Mouse (Mus musculus): ENCODE measurements around the gene Zcwpw1. TPM values are rescaled to one million over a fixed set of nuclear protein-coding genes. Genes with fewer than 3 reads are reported as not detected.
"Not testable (repeated sequence)": the region's sequence is repeated elsewhere in the genome, so short reads cannot be mapped to it uniquely, and the experiment has no call there.

The Zcwpw1 gene
- polyA plus RNA-seq, 1 experiment = 15.3 TPM

DNA sequence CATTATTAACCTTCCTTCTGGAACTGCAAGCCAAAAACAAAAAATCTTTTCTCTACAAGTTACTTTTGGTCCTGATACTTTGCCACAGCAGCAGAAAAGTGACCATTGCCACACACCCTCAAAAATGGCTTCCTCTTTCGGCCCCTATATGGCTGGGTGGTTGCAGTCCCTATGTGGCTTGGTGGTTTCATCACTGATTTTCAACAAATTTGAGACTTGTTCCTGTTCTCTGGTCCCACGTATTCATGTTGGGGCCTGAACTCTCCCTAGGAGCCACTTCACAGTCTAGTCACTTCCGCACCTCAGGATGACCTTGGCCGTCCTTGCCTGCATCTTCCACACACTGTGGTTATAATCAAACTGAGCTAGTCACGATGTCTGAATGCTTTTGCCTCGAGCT is 41.1 kb downstream of the Zcwpw1 start:
- DNase-seq (ENCODE audit: extremely low spot score in 1 of 2, low spot score in 1 of 2) = no peak

DNA sequence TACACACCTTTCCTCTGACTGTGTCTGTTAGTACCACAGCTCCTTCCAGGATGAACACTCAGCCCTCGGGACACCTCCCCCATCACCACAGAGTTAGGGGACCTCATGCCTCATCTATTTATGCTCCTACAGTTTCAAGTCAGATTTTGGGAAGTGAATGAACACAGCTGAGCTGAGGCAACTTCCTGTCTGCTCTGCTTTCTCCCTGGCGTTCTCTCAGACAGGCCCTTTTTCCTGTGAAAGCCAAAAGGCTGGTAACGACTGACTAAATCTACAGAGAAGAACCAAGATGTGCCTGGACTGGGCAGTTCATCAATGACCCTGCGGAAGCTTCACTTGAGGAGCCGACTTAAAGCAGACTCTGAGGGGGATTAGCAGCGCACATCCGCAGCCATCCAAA is 42.6 kb downstream of the Zcwpw1 start:
- DNase-seq (ENCODE audit: extremely low spot score in 1 of 2, low spot score in 1 of 2) = no peak

DNA sequence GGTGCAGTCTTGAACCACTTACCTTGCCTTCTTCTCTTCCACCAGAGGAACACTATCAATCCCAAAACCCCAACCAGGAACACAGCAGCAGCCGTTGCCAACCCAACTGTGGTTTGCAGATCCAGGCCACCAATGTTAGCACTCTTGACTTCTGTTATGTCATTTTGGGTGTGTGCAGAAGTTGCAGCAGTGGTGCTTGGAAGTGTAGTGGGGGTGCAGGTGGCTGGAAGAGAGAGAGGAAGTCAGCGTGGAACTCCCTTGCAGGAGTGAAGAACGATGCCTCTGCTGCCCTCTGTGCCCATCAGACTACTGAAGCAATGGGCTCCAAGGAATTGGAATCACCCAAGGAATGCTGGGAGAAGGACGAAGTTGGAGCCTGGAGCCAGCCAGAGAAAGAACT is 43.5 kb downstream of the Zcwpw1 start:
- DNase-seq (ENCODE audit: extremely low spot score in 1 of 2, low spot score in 1 of 2) = no peak

DNA sequence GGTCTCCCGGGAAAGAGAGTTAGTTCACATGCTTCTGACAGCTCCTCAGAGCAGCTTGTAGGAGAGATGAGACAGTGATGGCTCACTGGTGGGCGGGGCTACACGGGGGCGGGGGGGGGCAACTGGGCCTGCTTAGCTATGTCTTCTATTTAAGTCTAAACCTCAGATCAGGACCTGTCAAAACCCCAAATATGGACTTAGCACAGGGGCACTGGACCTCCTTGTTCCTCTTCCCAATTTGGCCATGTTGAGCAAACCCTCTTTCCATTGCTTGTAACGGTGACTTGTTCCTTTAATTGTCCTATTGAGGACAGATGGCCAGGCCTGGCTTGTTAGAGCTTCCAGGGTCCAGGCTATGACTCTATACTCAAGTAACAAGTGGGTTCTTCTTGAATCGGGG is 43.9 kb downstream of the Zcwpw1 start:
- DNase-seq (ENCODE audit: extremely low spot score in 1 of 2, low spot score in 1 of 2) = no peak

DNA sequence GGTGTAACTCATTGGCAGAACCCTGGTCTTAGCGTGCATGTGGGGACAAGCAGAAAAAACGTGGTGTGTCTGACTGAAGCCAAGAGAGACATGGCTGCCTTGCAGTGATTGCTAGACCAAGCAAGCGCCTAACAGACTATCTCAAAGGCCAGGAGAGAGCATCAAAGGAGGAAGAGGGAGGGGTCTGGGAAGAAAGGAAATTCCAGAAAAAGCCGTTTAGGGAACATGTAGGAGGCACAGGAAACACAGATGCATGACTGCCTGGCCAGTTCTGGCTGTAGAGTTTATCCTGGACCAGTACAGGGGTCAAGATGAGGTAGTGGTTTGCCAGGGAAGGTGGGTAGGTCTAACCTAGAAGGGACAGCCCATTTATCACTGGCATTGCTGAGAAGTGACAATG is 45.9 kb downstream of the Zcwpw1 start:
- DNase-seq (ENCODE audit: extremely low spot score in 1 of 2, low spot score in 1 of 2) = no peak

DNA sequence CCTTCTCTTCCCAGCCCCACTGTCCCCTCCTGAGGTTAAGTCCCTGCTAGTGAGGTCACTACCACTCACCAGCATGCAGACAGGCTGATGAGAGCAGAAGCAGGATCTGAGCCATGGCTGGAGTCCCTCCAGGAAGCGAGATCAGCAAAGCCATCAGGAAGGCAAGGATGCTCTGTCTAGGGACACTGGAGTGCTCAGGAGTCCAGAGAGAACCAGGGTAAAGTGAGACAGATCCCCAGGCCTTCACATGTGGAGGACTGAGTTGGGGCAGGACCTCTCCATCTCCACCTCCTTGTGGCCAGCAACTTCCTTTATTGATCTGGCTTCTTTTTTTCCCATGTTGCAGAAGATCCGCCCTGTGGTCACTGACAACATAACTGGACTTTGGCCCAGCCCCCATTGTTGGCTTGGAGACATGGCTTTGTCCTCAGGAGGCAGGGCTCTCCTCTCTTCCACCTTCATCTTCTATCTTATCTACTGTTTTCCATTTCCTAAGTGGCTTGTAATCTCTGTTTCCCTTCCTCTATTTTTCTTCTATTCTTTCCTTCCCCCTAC is 48.4 kb downstream of the Zcwpw1 start, which contains the start of gene Pilra:
Gene Pilra, minus strand, starts transcription at position 316 of the 555 bp plus-strand sequence.
- DNase-seq (ENCODE audit: extremely low spot score in 1 of 2, low spot score in 1 of 2) = not testable (repeated sequence)

DNA sequence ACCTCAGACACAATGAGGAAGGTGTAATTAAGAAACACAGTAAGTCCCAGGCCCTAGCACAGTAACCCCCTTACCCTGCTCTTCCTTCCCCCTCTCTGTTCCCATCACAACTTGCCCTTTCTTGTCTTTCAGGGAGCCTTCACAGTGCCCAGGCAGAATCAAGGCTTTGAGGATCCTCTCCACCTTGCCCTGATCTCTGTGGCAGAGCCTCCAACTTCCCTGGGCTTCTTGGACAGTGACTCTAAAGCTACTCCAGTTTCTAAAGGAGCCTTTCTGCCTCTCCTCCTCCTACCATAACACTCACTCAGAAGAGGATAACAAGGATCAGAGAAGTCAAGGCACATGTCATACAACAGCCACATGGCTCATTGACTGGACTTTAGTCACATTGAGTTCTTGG is 49.0 kb downstream of the Zcwpw1 start:
- DNase-seq (ENCODE audit: extremely low spot score in 1 of 2, low spot score in 1 of 2) = no peak

DNA sequence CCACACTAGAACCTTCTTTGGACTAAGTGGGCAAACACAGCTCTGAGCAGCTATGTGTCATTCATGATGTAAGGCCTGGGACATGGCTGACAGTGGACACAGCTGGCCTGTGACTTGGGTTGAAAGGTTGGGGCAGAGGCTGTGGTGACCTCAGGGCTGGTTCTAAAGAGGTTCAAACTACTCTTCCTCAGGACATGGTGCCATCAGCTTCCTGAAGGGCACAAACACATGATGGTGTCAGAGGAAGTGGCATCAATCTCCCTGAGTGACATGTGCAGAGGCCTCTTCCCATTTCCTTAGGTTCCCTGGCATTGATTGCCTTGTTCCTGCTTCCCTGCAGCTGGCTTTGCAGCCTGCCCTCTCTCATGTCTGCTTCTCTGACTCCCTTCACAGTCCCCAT is 49.5 kb downstream of the Zcwpw1 start:
- DNase-seq (ENCODE audit: extremely low spot score in 1 of 2, low spot score in 1 of 2) = not testable (repeated sequence)

DNA sequence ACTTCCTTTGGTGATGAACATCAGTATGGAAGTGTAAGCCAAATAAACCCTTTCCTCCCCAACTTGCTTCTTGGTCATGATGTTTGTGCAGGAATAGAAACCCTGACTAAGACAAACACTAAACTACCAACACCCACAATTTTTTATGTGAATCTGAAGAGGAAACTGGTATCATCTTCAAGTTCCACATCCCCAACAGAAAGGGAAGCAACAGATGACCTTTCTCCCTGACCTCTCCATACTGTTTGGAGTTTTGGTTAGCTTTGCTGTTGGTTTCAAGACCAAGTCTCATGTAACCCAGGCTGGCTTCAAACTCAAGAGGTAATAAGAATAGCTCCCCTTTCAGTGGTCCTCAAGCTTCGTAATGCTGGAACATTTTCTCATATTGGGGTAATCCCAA is 62.7 kb downstream of the Zcwpw1 start:
- not testable (repeated sequence) for DNase-seq (ENCODE audit: extremely low spot score in 1 of 2, low spot score in 1 of 2)

DNA sequence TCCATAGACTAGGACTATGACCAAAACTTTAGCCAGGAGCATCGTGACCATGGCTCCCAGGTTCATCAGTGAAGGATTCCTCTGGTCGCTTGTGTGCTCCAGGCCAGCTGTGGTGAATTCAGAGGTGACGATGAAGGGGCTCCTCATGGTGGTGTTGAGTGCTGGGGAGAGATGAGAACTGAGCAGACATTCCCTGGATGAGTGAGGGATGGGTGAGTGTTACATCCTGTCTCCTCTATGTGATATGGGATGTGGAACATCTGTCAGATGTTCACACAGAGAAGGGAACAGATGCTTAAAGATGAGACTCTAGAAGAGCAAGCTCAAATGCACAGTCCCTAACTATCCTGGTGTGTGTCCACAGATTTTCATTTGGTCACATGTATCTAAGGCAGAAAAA is 67.3 kb downstream of the Zcwpw1 start:
- DNase-seq (ENCODE audit: extremely low spot score in 1 of 2, low spot score in 1 of 2) = not testable (repeated sequence)

DNA sequence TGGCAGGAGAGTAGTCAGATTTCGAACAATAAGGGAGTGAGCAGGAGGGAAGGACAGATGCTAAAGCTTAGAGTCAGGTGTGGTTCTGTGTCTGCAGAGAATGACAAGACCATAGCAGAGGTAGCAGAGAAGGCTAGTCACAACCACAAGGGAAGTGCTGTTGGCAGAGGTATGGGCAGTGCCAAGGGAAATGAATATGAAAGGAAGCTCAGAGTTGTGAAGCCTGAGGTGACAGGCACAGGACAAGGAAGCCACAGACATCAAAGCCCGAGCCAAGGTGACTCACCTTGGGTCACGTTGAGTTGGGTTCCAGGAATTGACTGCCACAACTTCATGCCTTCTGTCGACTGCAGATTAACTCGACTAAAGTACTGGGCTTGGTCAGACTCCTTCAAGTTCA is 69.3 kb downstream of the Zcwpw1 start:
- DNase-seq (ENCODE audit: extremely low spot score in 1 of 2, low spot score in 1 of 2) = not testable (repeated sequence)

DNA sequence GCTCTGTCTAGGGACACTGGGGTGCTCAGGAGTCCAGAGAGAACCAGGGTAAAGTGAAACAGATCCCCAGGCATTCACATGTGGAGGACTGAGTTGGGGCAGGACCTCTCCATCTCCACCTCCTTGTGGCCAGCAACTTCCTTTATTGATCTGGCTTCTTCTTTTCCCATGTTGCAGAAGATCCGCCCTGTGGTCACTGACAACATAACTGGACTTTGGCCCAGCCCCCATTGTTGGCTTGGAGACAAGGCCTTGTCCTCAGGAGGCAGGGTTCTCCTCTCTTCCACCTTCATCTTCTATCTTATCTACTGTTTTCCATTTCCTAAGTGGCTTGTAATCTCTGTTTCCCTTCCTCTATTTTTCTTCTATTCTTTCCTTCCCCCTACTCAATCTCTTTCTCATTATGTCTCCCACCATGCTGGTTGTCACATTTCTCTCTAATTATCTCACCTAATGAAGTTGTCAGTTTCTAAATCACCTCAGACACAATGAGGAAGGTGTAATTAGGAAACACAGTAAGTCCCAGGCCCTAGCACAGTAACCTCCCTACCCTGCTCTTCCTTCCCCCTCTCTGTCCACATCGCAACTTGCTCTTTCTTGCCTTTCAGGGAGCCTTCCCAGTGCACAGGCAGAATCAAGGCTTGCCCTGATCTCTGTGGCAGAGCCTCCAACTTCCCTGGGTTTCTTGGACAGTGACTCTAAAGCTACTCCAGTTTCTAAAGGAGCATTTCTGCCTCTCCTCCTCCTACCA is 70.5 kb downstream of the Zcwpw1 start, which contains the start of gene Pilrb1:
Gene Pilrb1, minus strand, starts transcription at position 147 of the 751 bp plus-strand sequence.
- DNase-seq (ENCODE audit: extremely low spot score in 1 of 2, low spot score in 1 of 2) = not testable (repeated sequence)

DNA sequence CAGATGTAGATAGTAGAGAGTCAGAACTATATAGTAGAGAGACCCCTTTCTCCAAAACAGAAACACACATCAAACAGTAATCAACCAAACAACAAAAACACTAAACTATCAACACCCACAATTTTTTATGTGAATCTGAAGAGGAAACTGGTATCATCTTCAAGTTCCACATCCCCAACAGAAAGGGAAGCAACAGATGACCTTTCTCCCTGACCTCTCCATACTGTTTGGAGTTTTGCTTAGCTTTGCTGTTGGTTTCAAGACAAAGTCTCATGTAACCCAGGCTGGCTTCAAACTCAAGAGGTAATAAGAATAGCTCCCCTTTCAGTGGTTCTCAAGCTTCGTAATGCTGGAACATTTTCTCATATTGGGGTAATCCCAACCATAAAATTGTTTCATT is 76.4 kb downstream of the Zcwpw1 start:
- not testable (repeated sequence) for DNase-seq (ENCODE audit: extremely low spot score in 1 of 2, low spot score in 1 of 2)

DNA sequence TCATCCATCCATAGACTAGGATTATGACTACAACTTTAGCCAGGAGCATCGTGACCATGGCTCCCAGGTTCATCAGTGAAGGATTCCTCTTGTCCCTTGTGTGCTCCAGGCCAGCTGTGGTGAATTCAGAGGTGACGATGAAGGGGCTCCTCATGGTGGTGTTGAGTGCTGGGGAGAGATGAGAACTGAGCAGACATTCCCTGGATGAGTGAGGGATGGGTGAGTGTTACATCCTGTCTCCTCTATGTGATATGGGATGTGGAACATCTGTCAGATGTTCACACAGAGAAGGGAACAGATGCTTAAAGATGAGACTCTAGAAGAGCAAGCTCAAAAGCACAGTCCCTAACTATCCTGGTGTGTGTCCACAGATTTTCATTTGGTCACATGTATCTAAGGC is 81.0 kb downstream of the Zcwpw1 start:
- not testable (repeated sequence) for DNase-seq (ENCODE audit: extremely low spot score in 1 of 2, low spot score in 1 of 2)

DNA sequence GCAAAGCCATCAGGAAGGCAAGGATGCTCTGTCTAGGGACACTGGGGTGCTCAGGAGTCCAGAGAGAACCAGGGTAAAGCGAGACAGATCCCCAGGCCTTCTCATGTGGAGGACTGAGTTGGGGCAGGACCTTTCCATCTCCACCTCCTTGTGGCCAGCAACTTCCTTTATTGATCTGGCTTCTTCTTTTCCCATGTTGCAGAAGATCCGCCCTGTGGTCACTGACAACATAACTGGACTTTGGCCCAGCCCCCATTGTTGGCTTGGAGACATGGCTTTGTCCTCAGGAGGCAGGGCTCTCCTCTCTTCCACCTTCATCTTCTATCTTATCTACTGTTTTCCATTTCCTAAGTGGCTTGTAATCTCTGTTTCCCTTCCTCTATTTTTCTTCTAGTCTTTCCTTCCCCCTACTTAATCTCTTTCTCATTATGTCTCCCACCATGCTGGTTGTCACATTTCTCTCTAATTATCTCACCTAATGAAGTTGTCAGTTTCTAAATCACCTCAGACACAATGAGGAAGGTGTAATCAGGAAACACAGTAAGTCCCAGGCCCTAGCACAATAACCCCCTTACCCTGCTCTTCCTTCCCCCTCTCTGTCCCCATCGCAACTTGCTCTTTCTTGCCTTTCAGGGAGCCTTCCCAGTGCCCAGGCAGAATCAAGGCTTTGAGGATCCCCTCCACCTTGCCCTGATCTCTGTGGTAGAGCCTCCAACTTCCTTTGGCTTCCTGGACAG is 84.2 kb downstream of the Zcwpw1 start, which contains the start of gene Pilrb2:
Gene Pilrb2, minus strand, starts transcription at position 172 of the 737 bp plus-strand sequence.
- DNase-seq (ENCODE audit: extremely low spot score in 1 of 2, low spot score in 1 of 2) = not testable (repeated sequence)

Other genes with a start within 250 kb of the Zcwpw1 start
- gene Actl6b, start 234.3 kb upstream of the Zcwpw1 start, polyA plus RNA-seq (2012; rRNA removed) = 184 and 199 TPM in 2 replicates
- gene Tfr2, start 218.0 kb upstream of the Zcwpw1 start, polyA plus RNA-seq (2012; rRNA removed) = 14.1 and 14.5 TPM in 2 replicates
- gene Mospd3, start 186.7 kb upstream of the Zcwpw1 start, polyA plus RNA-seq (2012; rRNA removed) = 46.1 and 59.6 TPM in 2 replicates
- 14.3 and 17.0 TPM in 2 replicates for gene Pcolce, start 174.0 kb upstream of the Zcwpw1 start, polyA plus RNA-seq (2012; rRNA removed)
- gene Fbxo24, start 158.8 kb upstream of the Zcwpw1 start, polyA plus RNA-seq (2012; rRNA removed) = 0.30 and 0.36 TPM in 2 replicates
- gene Lrch4, start 158.7 kb upstream of the Zcwpw1 start, polyA plus RNA-seq (2012; rRNA removed) = 15.6 and 19.9 TPM in 2 replicates
- 13.3 and 14.4 TPM in 2 replicates for gene Gm20605, start 158.6 kb upstream of the Zcwpw1 start, polyA plus RNA-seq (2012; rRNA removed)
- gene Sap25, start 146.5 kb upstream of the Zcwpw1 start, polyA plus RNA-seq (2012; rRNA removed) = 27.8 and 34.4 TPM in 2 replicates
- gene Irs3, start 142.1 kb upstream of the Zcwpw1 start, polyA plus RNA-seq (2012; rRNA removed) = 0.48 and 0.86 TPM in 2 replicates
- gene Agfg2, start 103.1 kb upstream of the Zcwpw1 start, polyA plus RNA-seq (2012; rRNA removed) = 32.4 and 32.9 TPM in 2 replicates
- gene Nyap1, start 46.2 kb upstream of the Zcwpw1 start, polyA plus RNA-seq (2012; rRNA removed) = 55.0 and 60.9 TPM in 2 replicates
- gene Tsc22d4, start 42.1 kb upstream of the Zcwpw1 start, polyA plus RNA-seq (2012; rRNA removed) = 273 and 360 TPM in 2 replicates
- 24.2 and 25.9 TPM in 2 replicates for gene Ppp1r35, start 8.9 kb upstream of the Zcwpw1 start, polyA plus RNA-seq (2012; rRNA removed)
- gene Mepce, start 143 bp upstream of the Zcwpw1 start, polyA plus RNA-seq (2012; rRNA removed) = 39.1 and 42.6 TPM in 2 replicates
- gene Pilra, start 48.5 kb downstream of the Zcwpw1 start, polyA plus RNA-seq (2012; rRNA removed) = 0.86 and 0.98 TPM in 2 replicates
- 0.20 TPM in 1 of 2 replicates, not detected in the other for gene Pilrb1, start 70.3 kb downstream of the Zcwpw1 start, polyA plus RNA-seq (2012; rRNA removed)
- gene Pilrb2, start 84.0 kb downstream of the Zcwpw1 start, polyA plus RNA-seq (2012; rRNA removed) = 0.08 TPM in 1 of 2 replicates, not detected in the other
- 0.97 and 1.2 TPM in 2 replicates for gene Cyp3a13, start 133.8 kb downstream of the Zcwpw1 start, polyA plus RNA-seq (2012; rRNA removed)
- gene Gjc3, start 175.3 kb downstream of the Zcwpw1 start, polyA plus RNA-seq (2012; rRNA removed) = 33.9 and 34.0 TPM in 2 replicates
- 0.36 and 0.54 TPM in 2 replicates for gene Azgp1, start 193.7 kb downstream of the Zcwpw1 start, polyA plus RNA-seq (2012; rRNA removed)
- gene Smok3a, start 233.5 kb downstream of the Zcwpw1 start, polyA plus RNA-seq (2012; rRNA removed) = not detected in 2 replicates
- gene Smok3b, start 233.6 kb downstream of the Zcwpw1 start, polyA plus RNA-seq (2012; rRNA removed) = not detected in 2 replicates

All from frontal cortex, adult 2 months (tissue).